Comparison of ENCODE assay signal across 8 mouse cellular contexts in genomic region chr11:70236717-70237116, GRCm38 (mm10). TPM values are rescaled to one million over a fixed set of nuclear protein-coding genes. Genes with fewer than 3 reads are reported as not detected.
DNase-seq lines count a peak whose midpoint lies in the region; ATAC-seq and TF ChIP-seq lines count a peak whose summit lies in the region.

No protein-coding gene starts in this region.

- WGBS in heart, embryonic 14.5 days: 7% methylated on average over 7 of the region's 7 CpGs
- WGBS in liver, embryonic 13.5 days (ENCODE audit: insufficient replicate concordance): 6% methylated on average over 7 of the region's 7 CpGs

- peaks cover 34% of the 10 kb centered on the region for H3K36me3 ChIP-seq in G1E (replicated peaks)
- peaks cover 14% of the 10 kb centered on the region for H3K36me3 ChIP-seq in heart, embryonic 14.5 days (ENCODE audit: control insufficient read depth, insufficient read depth, low read length)
- H3K36me3 ChIP-seq in liver, embryonic 13.5 days: peaks cover 20% of the 10 kb centered on the region

- no peaks in the 10 kb centered on the region for H3K9me3 ChIP-seq in G1E (replicated peaks)
- no peaks in the 10 kb centered on the region for H3K9me3 ChIP-seq in heart, embryonic 14.5 days (ENCODE audit: control insufficient read depth, low read length)
- no peaks in the 10 kb centered on the region for H3K9me3 ChIP-seq in liver, embryonic 13.5 days (replicated peaks)

- H3K4me1 ChIP-seq in G1E (ENCODE audit: insufficient read depth, low read depth, low read length): peaks cover 75% of the 10 kb centered on the region
- peaks cover 10 to 35% of the 10 kb centered on the region in 2 experiments for H3K4me1 ChIP-seq in heart, embryonic 14.5 days (ENCODE audit: control insufficient read depth in 2 of 2, insufficient read depth in 2 of 2, low read length in 2 of 2)
- H3K4me1 ChIP-seq in liver, embryonic 13.5 days (replicated peaks): peaks cover 66% of the 10 kb centered on the region

- no peak for TF ChIP-seq CTCF in gastrocnemius, adult 2 months (IDR thresholded peaks at IDR 0.05)
- TF ChIP-seq CTCF in G1E (IDR thresholded peaks at IDR 0.05; ENCODE audit: low read depth, low read length): no peak

- peak overlapping the region; percentile 97 for H3K27ac ChIP-seq in gastrocnemius, adult 2 months
- peak overlapping the region; percentile 65 to 89; a peak in 3 of 4 replicates for H3K27ac ChIP-seq in heart, embryonic 14.5 days (replicated peaks in 1 of 2; ENCODE audit: control insufficient read depth in 1 of 2, insufficient read depth in 1 of 2, low read depth in 2 of 2, low read length in 2 of 2)
- H3K27ac ChIP-seq in liver, embryonic 13.5 days: peak overlapping the region; percentile 96

- DNase-seq in gastrocnemius, adult 2 months: peak; percentile 20
- no peak for DNase-seq in gastrocnemius, postnatal 4 days (ENCODE audit: low spot score in 2 of 2)
- DNase-seq in G1E (ENCODE audit: low spot score): no peak
- DNase-seq in liver, embryonic 13.5 days: no peak
- no peak for DNase-seq in adrenal gland, adult 2 months

- intact Hi-C loops in gastrocnemius, adult 2 months (cut with DNase I): no loop called here

- H3K27me3 ChIP-seq in G1E (ENCODE audit: insufficient read depth, low read length): no peaks in the 10 kb centered on the region
- H3K27me3 ChIP-seq in heart, embryonic 14.5 days (ENCODE audit: control insufficient read depth, insufficient read depth, low read length): no peaks in the 10 kb centered on the region
- H3K27me3 ChIP-seq in liver, embryonic 13.5 days: no peaks in the 10 kb centered on the region

- H3K4me3 ChIP-seq in gastrocnemius, adult 2 months: peak overlapping the region; percentile 99
- peak overlapping the region; percentile 90; the same call in 1 of the 2 replicates for H3K4me3 ChIP-seq in G1E (ENCODE audit: low read depth, low read length)
- H3K4me3 ChIP-seq in heart, embryonic 14.5 days (ENCODE audit: control insufficient read depth in 1 of 2, insufficient read depth in 1 of 2, low read depth in 1 of 2, low read length in 2 of 2): peak overlapping the region; percentile 21 to 88
- peak overlapping the region; percentile 95 for H3K4me3 ChIP-seq in liver, embryonic 13.5 days (replicated peaks)

- peak overlapping the region; percentile 87 for H3K9ac ChIP-seq in heart, embryonic 14.5 days (ENCODE audit: low read length)
- peak overlapping the region; percentile 97 for H3K9ac ChIP-seq in liver, embryonic 13.5 days

- H3K4me2 ChIP-seq in heart, embryonic 14.5 days (ENCODE audit: low read length): peak overlapping the region; percentile 86
- H3K4me2 ChIP-seq in liver, embryonic 13.5 days: peak overlapping the region; percentile 95

- no peak for ATAC-seq in G1E (ENCODE audit: extremely low read depth, insufficient number of reproducible peaks, low FRiP score, poor library complexity, severe bottlenecking)
- no peak for ATAC-seq in heart, embryonic 14.5 days (ENCODE audit: insufficient number of reproducible peaks, insufficient read depth, low FRiP score, low read depth)
- ATAC-seq in liver, embryonic 13.5 days (ENCODE audit: low read depth): no peak
- no peak for ATAC-seq in erythroid progenitor cell, adult 5-6 weeks (replicated peaks; ENCODE audit: low FRiP score, poor library complexity, severe bottlenecking)
- ATAC-seq in activated CD4-positive, CD25-positive, alpha-beta regulatory T cell, adult 4 months: no peak

RNA-seq across cellular contexts. Expression of gene 0610010K14Rik, which starts 1.0 kb away (rescaled TPM):
- total RNA-seq in gastrocnemius, adult 2 months (2021): 10 to 100 TPM; 33.4 to 37.0 TPM
- 10 to 100 TPM; 51.4 to 56.9 TPM for total RNA-seq in gastrocnemius, postnatal 4 days (2021)
- total RNA-seq in G1E (2014; fragmentation: Nextera tagmentation): 64.9 and 75.9 TPM in 2 replicates
- total RNA-seq in G1E (2017): 18.5 and 20.2 TPM in 2 replicates
- 83.3 and 100 TPM in 2 replicates for polyA plus RNA-seq in G1E (2012)
- 139 and 143 TPM in 2 replicates for polyA plus RNA-seq in heart, embryonic 14.5 days (2014; fragmentation: Nextera tagmentation; extraction: Ambion mirVana)
- polyA plus RNA-seq in liver, embryonic 13.5 days (2015; fragmentation: Nextera tagmentation; extraction: Ambion mirVana): 82.5 and 85.7 TPM in 2 replicates
- total RNA-seq in erythroid progenitor cell, adult 5-6 weeks (2015; ENCODE audit: low replicate concordance): 31.4 and 102 TPM in 2 replicates
- 14.5 and 24.2 TPM in 2 replicates for total RNA-seq in erythroid progenitor cell, adult 5-6 weeks (2017; ENCODE audit: low replicate concordance)
- 100 to 1,000 TPM; 124 to 159 TPM for polyA plus RNA-seq in activated CD4-positive, CD25-positive, alpha-beta regulatory T cell, adult 4 months (2017; shearing (Covaris generic))
- total RNA-seq in adrenal gland, adult 2 months (2021): 10 to 100 TPM; 44.7 to 52.1 TPM
- polyA plus RNA-seq in adrenal gland, adult 2 months (2012; rRNA removed): 54.7 and 56.2 TPM in 2 replicates

RNA-seq across cellular contexts. Expression of gene Gm21988, which starts 2.9 kb away (rescaled TPM):
- 1 to 10 TPM; 3.7 to 4.4 TPM for total RNA-seq in gastrocnemius, adult 2 months (2021)
- 1 to 10 TPM; 2.5 to 4.1 TPM for total RNA-seq in gastrocnemius, postnatal 4 days (2021)
- total RNA-seq in G1E (2014; fragmentation: Nextera tagmentation) (2.9 and 3.5 TPM in 2 replicates), G1E (2017) (1.2 and 1.9 TPM in 2 replicates)
- 3.2 TPM in 2 replicates for polyA plus RNA-seq in G1E (2012)
- polyA plus RNA-seq in heart, embryonic 14.5 days (2014; fragmentation: Nextera tagmentation; extraction: Ambion mirVana): 10.1 and 12.2 TPM in 2 replicates
- polyA plus RNA-seq in liver, embryonic 13.5 days (2015; fragmentation: Nextera tagmentation; extraction: Ambion mirVana): 6.5 and 7.1 TPM in 2 replicates
- not detected in 2 replicates for total RNA-seq in erythroid progenitor cell, adult 5-6 weeks (2015; ENCODE audit: low replicate concordance)
- 4.1 TPM in 1 of 2 replicates, not detected in the other for total RNA-seq in erythroid progenitor cell, adult 5-6 weeks (2017; ENCODE audit: low replicate concordance)
- 1 to 10 TPM; 5.2 to 7.6 TPM for polyA plus RNA-seq in activated CD4-positive, CD25-positive, alpha-beta regulatory T cell, adult 4 months (2017; shearing (Covaris generic))
- 1 to 10 TPM; 3.2 to 6.2 TPM for total RNA-seq in adrenal gland, adult 2 months (2021)
- 6.9 and 7.8 TPM in 2 replicates for polyA plus RNA-seq in adrenal gland, adult 2 months (2012; rRNA removed)

RNA-seq across cellular contexts. Expression of gene Rnasek, which starts 2.9 kb away (rescaled TPM):
- total RNA-seq in gastrocnemius, adult 2 months (2021): 100 to 1,000 TPM; 109 to 117 TPM
- total RNA-seq in gastrocnemius, postnatal 4 days (2021): 100 to 1,000 TPM in 1 of 2 experiments, 10 to 100 TPM in 1; 83.0 to 103 TPM
- total RNA-seq in G1E (2014; fragmentation: Nextera tagmentation) (133 and 164 TPM in 2 replicates), G1E (2017) (21.6 and 29.2 TPM in 2 replicates)
- polyA plus RNA-seq in G1E (2012): 119 and 152 TPM in 2 replicates
- 219 and 240 TPM in 2 replicates for polyA plus RNA-seq in heart, embryonic 14.5 days (2014; fragmentation: Nextera tagmentation; extraction: Ambion mirVana)
- 155 and 175 TPM in 2 replicates for polyA plus RNA-seq in liver, embryonic 13.5 days (2015; fragmentation: Nextera tagmentation; extraction: Ambion mirVana)
- 167 and 191 TPM in 2 replicates for total RNA-seq in erythroid progenitor cell, adult 5-6 weeks (2015; ENCODE audit: low replicate concordance)
- 21.3 and 24.1 TPM in 2 replicates for total RNA-seq in erythroid progenitor cell, adult 5-6 weeks (2017; ENCODE audit: low replicate concordance)
- 100 to 1,000 TPM; 228 to 245 TPM for polyA plus RNA-seq in activated CD4-positive, CD25-positive, alpha-beta regulatory T cell, adult 4 months (2017; shearing (Covaris generic))
- total RNA-seq in adrenal gland, adult 2 months (2021): 100 to 1,000 TPM; 220 to 243 TPM
- 332 and 351 TPM in 2 replicates for polyA plus RNA-seq in adrenal gland, adult 2 months (2012; rRNA removed)

RNA-seq across cellular contexts. Expression of gene Bcl6b, which starts 7.1 kb away (rescaled TPM):
- total RNA-seq in gastrocnemius, adult 2 months (2021): 1 to 10 TPM; 1.4 to 2.6 TPM
- total RNA-seq in gastrocnemius, postnatal 4 days (2021): 10 to 100 TPM; 20.2 to 22.2 TPM
- total RNA-seq in G1E (2014; fragmentation: Nextera tagmentation) (not detected in 2 replicates), G1E (2017) (0.22 TPM in 1 of 2 replicates, not detected in the other)
- polyA plus RNA-seq in G1E (2012): not detected in 2 replicates
- polyA plus RNA-seq in heart, embryonic 14.5 days (2014; fragmentation: Nextera tagmentation; extraction: Ambion mirVana): 18.7 and 22.4 TPM in 2 replicates
- polyA plus RNA-seq in liver, embryonic 13.5 days (2015; fragmentation: Nextera tagmentation; extraction: Ambion mirVana): 1.6 and 1.8 TPM in 2 replicates
- 1.8 TPM in 1 of 2 replicates, not detected in the other for total RNA-seq in erythroid progenitor cell, adult 5-6 weeks (2015; ENCODE audit: low replicate concordance)
- total RNA-seq in erythroid progenitor cell, adult 5-6 weeks (2017; ENCODE audit: low replicate concordance): 0.61 and 2.3 TPM in 2 replicates
- polyA plus RNA-seq in activated CD4-positive, CD25-positive, alpha-beta regulatory T cell, adult 4 months (2017; shearing (Covaris generic)): under 1 TPM; 0.23 to 0.36 TPM
- 10 to 100 TPM in 1 of 2 experiments, 1 to 10 TPM in 1; 8.6 to 11.3 TPM for total RNA-seq in adrenal gland, adult 2 months (2021)
- polyA plus RNA-seq in adrenal gland, adult 2 months (2012; rRNA removed): 25.3 and 27.8 TPM in 2 replicates

RNA-seq across cellular contexts. Expression of gene Slc16a13, which starts 15.9 kb away (rescaled TPM):
- total RNA-seq in gastrocnemius, adult 2 months (2021): under 1 TPM; 0.28 to 0.67 TPM
- 1 to 10 TPM; 2.6 to 3.2 TPM for total RNA-seq in gastrocnemius, postnatal 4 days (2021)
- total RNA-seq in G1E (2014; fragmentation: Nextera tagmentation) (4.7 and 6.0 TPM in 2 replicates), G1E (2017) (4.6 and 5.7 TPM in 2 replicates)
- 6.6 and 8.3 TPM in 2 replicates for polyA plus RNA-seq in G1E (2012)
- 4.9 and 6.4 TPM in 2 replicates for polyA plus RNA-seq in heart, embryonic 14.5 days (2014; fragmentation: Nextera tagmentation; extraction: Ambion mirVana)
- 4.8 and 7.5 TPM in 2 replicates for polyA plus RNA-seq in liver, embryonic 13.5 days (2015; fragmentation: Nextera tagmentation; extraction: Ambion mirVana)
- 0.72 and 0.84 TPM in 2 replicates for total RNA-seq in erythroid progenitor cell, adult 5-6 weeks (2015; ENCODE audit: low replicate concordance)
- total RNA-seq in erythroid progenitor cell, adult 5-6 weeks (2017; ENCODE audit: low replicate concordance): 0.39 and 2.3 TPM in 2 replicates
- 1 to 10 TPM; 2.6 to 4.1 TPM for polyA plus RNA-seq in activated CD4-positive, CD25-positive, alpha-beta regulatory T cell, adult 4 months (2017; shearing (Covaris generic))
- 1 to 10 TPM; 2.7 to 3.7 TPM for total RNA-seq in adrenal gland, adult 2 months (2021)
- 5.0 and 5.6 TPM in 2 replicates for polyA plus RNA-seq in adrenal gland, adult 2 months (2012; rRNA removed)
